Mouse (Mus musculus) forebrain, embryonic 12.5 days (tissue): ENCODE results near the gene Gnb4. TPM values are rescaled to one million over a fixed set of nuclear protein-coding genes. Genes with fewer than 3 reads are reported as not detected.

ENCODE experiments used
- ATAC-seq: fragments of 200-750 bp; cut with Nextera tagmentation; 2 replicates; pipeline ENCODE4 v1.8.0; 2017; ENCODE audit warnings: moderate TSS enrichment; ENCODE audit not compliant: low FRiP score
- H3K27ac ChIP-seq: fragments of 300-500 bp; sonication (generic); 2 replicates; pipeline ENCODE4 v1.5.1; 2016; ENCODE audit warnings: mild to moderate bottlenecking
- H3K27me3 ChIP-seq: fragments of 300-500 bp; sonication (generic); 2 replicates; pipeline ENCODE4 v1.6.1; 2016; ENCODE audit warnings: mild to moderate bottlenecking
- H3K36me3 ChIP-seq: fragments of 300-500 bp; sonication (generic); replicated peaks from 2 replicates; pipeline ENCODE4 v1.6.1; 2016; ENCODE audit warnings: mild to moderate bottlenecking
- H3K4me1 ChIP-seq: fragments of 300-500 bp; sonication (generic); 2 replicates; pipeline ENCODE4 v1.6.1; 2016
- H3K4me2 ChIP-seq: fragments of 300-500 bp; sonication (generic); 2 replicates; pipeline ENCODE4 v1.6.1; 2016; ENCODE audit warnings: mild to moderate bottlenecking, moderate library complexity
- H3K4me3 ChIP-seq: fragments of 300-500 bp; sonication (generic); replicated peaks from 2 replicates; pipeline ENCODE4 v1.5.1; 2016; ENCODE audit warnings: mild to moderate bottlenecking
- H3K9ac ChIP-seq: fragments of 300-500 bp; sonication (generic); 2 replicates; pipeline ENCODE4 v1.6.1; 2016; ENCODE audit warnings: mild to moderate bottlenecking
- H3K9me3 ChIP-seq: fragments of 300-500 bp; sonication (generic); 2 replicates; pipeline ENCODE4 v1.6.1; 2016
- WGBS: fragments of 180-500 bp; shearing (Covaris S2); methylation state at CpG from one replicate; pipeline ENCODE4 v1.1.7; 2016; 5-methylcytosine and 5-hydroxymethylcytosine counted together
- polyA plus RNA-seq: library from polyadenylated mRNA; unstranded; fragments of >200 nt; fragmentation: Nextera tagmentation; extraction: Ambion mirVana; gene quantifications from 2 replicates; pipeline ENCODE4 v1.2.1, GENCODE M21; 2016

Gnb4 gene
- polyA plus RNA-seq, 1 experiment from 2014 or later, result 40.5 TPM

DNA sequence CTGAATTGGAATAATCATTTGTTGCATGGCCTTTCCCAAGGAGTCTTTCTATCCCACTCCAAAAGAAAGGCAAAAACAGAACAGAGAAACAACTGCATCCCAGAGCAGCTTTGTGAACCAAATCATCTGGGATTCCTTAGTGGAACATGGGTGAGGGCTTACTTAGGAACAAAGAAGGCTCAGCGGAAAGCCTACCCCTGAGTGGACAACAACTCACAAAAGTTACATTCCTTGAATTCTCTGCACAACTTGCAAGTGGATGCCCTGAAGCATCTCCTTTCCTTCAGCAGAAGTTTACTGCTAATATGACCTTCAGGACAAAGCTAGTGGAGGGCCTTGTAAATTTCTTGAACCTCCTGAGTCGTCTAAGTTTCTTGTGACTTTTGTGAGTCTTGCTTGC is 28.4 kb upstream of the Gnb4 start:
- Histone ChIP-seq H3K27ac (no peak overlapping the region), H3K9me3 (no peaks in the 10 kb centered on the region), H3K4me2 (no peak overlapping the region), H3K36me3 (no peaks in the 10 kb centered on the region), H3K9ac (no peak overlapping the region), H3K4me3 (no peak overlapping the region), H3K4me1 (no peaks in the 10 kb centered on the region), H3K27me3 (no peaks in the 10 kb centered on the region)
- WGBS, result 80% methylated on average over 2 of the region's 2 CpGs
- no peak for ATAC-seq

DNA sequence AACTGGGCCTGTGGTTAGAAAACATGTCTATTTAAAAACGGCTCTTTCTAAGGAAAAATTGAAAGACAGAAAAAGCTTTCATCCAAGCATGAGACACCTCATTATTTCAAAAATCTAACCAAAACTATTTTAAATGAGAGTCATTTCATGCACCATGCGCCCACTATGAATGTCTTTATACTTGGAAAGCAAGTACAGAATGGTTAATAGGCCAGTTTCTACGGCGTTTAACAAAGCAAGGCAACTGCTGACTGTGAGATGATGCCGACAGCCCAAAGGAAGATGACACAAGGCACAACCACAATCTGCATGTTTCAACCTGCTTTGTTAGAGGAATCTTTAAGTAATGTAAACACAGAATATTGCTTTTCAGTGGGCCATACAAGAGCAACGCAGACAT is 25.7 kb upstream of the Gnb4 start:
- no peak overlapping the region for H3K4me3 ChIP-seq

DNA sequence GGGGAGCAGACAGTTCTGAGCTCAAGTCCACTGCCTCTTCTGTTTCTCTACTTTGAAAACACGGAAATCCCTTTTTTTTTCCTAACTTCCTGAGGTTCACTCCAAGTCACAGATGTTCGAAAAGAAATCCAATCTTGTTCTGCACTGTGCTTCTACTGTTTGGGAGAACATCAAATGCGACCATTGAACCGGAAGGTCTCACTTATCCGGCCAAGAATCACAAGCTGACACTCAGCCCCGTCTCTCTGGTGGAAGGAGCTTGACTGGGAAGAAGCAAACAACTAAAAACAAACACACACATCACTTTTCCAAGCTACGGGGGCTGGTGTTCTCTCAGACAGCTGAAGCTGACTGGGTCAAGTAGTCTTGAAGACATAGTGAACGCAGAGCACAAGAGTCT is 21.9 kb upstream of the Gnb4 start:
- H3K4me1 ChIP-seq, result no peaks in the 10 kb centered on the region
- no peaks in the 10 kb centered on the region for H3K9me3 ChIP-seq
- 72% methylated on average over 8 of the region's 8 CpGs for WGBS
- no peak overlapping the region for H3K4me2 ChIP-seq
- no peak overlapping the region for H3K9ac ChIP-seq
- H3K36me3 ChIP-seq, result no peaks in the 10 kb centered on the region
- H3K27me3 ChIP-seq, result no peaks in the 10 kb centered on the region
- ATAC-seq, result no peak
- H3K4me3 ChIP-seq, result no peak overlapping the region
- H3K27ac ChIP-seq, result no peak overlapping the region

More for the DNA sequence above, 25.7 kb upstream of the Gnb4 start:
- WGBS, result 79% methylated on average over 6 of the region's 6 CpGs
- no peak overlapping the region for H3K4me2 ChIP-seq
- H3K27me3 ChIP-seq, result no peaks in the 10 kb centered on the region
- H3K9ac ChIP-seq, result no peak overlapping the region
- no peaks in the 10 kb centered on the region for H3K36me3 ChIP-seq
- H3K9me3 ChIP-seq, result no peaks in the 10 kb centered on the region
- ATAC-seq, result no peak
- no peak overlapping the region for H3K27ac ChIP-seq
- no peaks in the 10 kb centered on the region for H3K4me1 ChIP-seq

DNA sequence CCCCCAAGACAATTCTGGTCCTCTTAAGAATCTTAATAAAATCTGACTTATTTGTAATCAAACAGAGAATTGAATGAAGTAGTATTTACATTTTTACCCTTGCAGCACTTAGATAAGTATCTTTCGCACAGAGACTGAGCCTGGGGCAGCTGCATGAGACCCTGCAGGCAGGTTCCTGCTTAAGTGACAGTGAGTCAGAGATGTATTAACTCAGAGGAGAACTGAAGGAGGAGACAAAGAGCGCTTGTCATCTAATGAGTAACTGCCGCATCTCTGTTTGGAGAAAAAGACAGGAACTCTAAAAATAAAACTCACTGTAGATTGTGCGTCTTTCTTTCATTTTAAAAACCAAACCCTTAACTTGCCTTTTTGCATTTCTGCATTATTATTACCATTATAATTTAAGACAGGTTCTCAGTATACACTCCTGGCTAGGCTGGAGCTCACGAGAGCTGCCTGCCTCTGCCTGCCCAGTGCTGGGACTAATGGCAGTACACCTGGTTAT is 16.4 kb upstream of the Gnb4 start:
- no peak overlapping the region for H3K4me3 ChIP-seq
- no peaks in the 10 kb centered on the region for H3K4me1 ChIP-seq
- no peak overlapping the region for H3K9ac ChIP-seq
- ATAC-seq, result no peak
- no peak overlapping the region for H3K27ac ChIP-seq
- no peaks in the 10 kb centered on the region for H3K27me3 ChIP-seq
- WGBS, result 86% methylated on average over 5 of the region's 5 CpGs
- H3K36me3 ChIP-seq, result no peaks in the 10 kb centered on the region
- no peak overlapping the region for H3K4me2 ChIP-seq
- H3K9me3 ChIP-seq, result no peaks in the 10 kb centered on the region

DNA sequence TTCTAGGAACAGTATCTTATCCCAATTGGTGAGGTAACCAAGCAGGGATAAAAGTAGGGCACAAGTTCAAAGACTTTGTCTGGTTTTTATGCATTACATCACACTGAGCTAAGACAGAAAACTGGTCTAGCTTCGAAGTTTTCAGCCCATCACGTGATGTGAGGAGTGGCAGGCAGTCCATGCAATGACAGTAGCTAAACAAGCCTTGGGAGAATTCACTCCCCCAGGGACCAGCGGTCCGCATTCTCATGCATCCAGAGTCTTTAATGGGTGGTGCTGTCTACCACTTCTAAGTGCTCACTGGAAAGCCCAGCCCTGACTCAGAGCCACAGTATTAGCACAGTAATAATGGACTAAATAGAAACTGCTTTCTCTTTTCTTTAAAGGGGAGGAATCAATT is 13.8 kb upstream of the Gnb4 start:
- no peak for ATAC-seq
- Histone ChIP-seq H3K27me3 (no peaks in the 10 kb centered on the region), H3K27ac (no peak overlapping the region), H3K4me3 (no peak overlapping the region), H3K9ac (no peak overlapping the region), H3K36me3 (no peaks in the 10 kb centered on the region), H3K9me3 (no peaks in the 10 kb centered on the region), H3K4me1 (no peaks in the 10 kb centered on the region), H3K4me2 (no peak overlapping the region)
- WGBS, result 69% methylated on average over 4 of the region's 4 CpGs

DNA sequence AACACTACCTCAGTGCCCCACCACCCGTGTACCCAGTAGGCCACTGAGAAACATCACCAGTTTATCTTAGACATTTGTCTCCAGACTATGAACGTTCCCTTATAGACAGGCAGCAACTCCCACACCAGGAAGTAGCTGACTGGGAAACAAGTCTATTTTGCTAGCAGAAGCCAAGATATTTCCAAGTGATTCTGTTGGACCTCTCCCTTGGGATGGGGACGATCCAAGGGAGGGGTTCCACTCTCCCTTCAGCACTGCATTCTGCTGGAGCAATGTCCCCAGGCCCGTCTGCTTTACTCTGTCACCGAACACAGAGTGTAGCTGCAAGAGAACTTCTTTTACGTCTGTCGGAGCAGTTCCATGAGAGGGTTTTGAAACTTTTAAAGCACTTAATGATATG is 11.8 kb upstream of the Gnb4 start:
- Histone ChIP-seq H3K4me1 (no peaks in the 10 kb centered on the region), H3K27me3 (no peaks in the 10 kb centered on the region), H3K36me3 (no peaks in the 10 kb centered on the region), H3K4me2 (no peak overlapping the region), H3K4me3 (no peak overlapping the region), H3K9me3 (no peaks in the 10 kb centered on the region), H3K9ac (no peak overlapping the region), H3K27ac (no peak overlapping the region)
- ATAC-seq, result no peak
- WGBS, result 88% methylated on average over 7 of the region's 7 CpGs

DNA sequence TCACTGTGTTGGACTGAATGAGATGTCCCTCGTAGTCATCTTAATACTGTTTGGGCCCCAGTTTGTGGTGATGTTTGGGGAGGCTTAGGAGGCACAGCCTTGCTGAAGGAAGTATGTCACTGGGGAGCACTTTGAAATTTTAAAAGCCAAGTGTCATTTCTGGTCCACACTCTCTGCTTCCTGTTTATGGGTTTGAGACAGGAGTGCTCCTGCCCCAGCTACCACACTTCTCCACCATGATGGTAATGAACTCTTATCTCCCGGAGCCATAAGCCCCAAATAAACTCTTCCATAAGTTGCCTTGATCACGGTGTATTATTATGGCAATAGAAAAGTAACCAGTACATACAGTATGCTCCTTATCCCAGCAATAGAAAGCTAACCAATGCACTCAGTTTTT is 5.7 kb upstream of the Gnb4 start:
- H3K4me1 ChIP-seq, result 0 out of 2 replicates have a peak, but pooled peaks cover 4% of the 10 kb centered on the region
- no peak overlapping the region for H3K27ac ChIP-seq
- H3K9ac ChIP-seq, result no peak overlapping the region
- H3K9me3 ChIP-seq, result no peaks in the 10 kb centered on the region
- ATAC-seq, result no peak
- 91% methylated on average over 3 of the region's 3 CpGs for WGBS
- no peak overlapping the region for H3K4me2 ChIP-seq
- no peak overlapping the region for H3K4me3 ChIP-seq
- H3K27me3 ChIP-seq, result 0 out of 2 replicates have a peak, but pooled peaks cover 5% of the 10 kb centered on the region
- H3K36me3 ChIP-seq, result no peaks in the 10 kb centered on the region

DNA sequence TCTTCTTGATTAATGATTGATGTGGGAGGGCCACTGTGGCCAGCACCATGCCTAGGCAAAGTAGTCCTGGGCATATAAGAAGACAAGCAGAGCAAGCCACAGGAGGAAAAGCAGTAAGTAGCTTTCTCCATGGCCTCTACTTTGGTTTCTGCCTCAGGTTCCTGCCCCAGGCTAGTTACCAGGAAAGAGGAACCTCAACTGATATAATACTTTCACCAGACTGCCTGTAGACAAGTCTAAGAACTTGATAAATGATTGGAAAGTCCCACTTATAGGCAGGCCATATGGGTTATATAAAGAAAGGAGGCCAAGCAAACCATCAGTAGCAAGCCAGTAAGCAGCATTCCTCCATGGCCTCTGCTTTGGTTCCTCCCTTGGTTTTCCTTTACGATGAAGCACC is 5.3 kb upstream of the Gnb4 start:
- no peak overlapping the region for H3K4me3 ChIP-seq
- 93% methylated on average over 1 of the region's 1 CpGs for whole genome bisulfite sequencing
- no peaks in the 10 kb centered on the region for H3K9me3 ChIP-seq
- H3K36me3 ChIP-seq, result no peaks in the 10 kb centered on the region
- no peak overlapping the region for H3K4me2 ChIP-seq
- ATAC-seq, result no peak
- H3K4me1 ChIP-seq, result 0 out of 2 replicates have a peak, but pooled peaks cover 6% of the 10 kb centered on the region
- 0 out of 2 replicates have a peak, but pooled peaks cover 5% of the 10 kb centered on the region for H3K27me3 ChIP-seq
- H3K9ac ChIP-seq, result no peak overlapping the region
- no peak overlapping the region for H3K27ac ChIP-seq

DNA sequence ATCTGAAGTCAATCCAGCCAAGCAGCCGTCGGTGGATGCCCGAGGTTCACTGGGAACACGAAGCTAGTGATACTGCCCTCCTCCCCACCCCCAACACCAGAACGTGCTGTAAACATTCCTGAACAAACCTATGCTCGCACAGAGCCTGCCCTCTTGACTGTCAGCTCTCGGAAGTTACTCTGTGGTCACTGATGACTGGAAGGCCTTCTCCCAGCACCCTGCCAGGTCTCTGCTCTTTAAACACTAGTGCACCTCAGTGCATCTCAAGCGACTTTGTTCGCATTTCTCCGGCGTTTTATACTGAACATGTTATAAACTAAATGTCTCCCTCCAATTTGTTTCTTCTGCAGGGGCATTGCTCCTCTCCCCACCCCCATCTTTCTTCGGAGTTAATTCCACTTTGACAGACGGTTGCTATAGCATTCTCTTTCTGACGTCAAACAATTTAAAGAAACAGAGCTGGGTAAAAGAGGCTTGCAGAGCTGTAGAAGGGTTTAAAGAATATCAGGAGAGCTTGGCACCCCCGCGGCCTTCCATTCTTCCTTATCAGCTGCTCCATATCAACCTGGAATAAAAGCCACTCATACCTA is 763 bp upstream of the Gnb4 start:
- H3K27me3 ChIP-seq, result 0 out of 2 replicates have a peak, but pooled peaks cover 5% of the 10 kb centered on the region
- H3K27ac ChIP-seq, result no peak overlapping the region
- WGBS, result 19% methylated on average over 16 of the region's 16 CpGs
- H3K36me3 ChIP-seq, result no peaks in the 10 kb centered on the region
- peak overlapping the region; percentile 65; the same call in 1 of the 2 replicates for H3K9ac ChIP-seq
- H3K4me1 ChIP-seq, result 0 out of 2 replicates have a peak, but pooled peaks cover 6% of the 10 kb centered on the region
- H3K4me3 ChIP-seq, result peak overlapping the region; percentile 75
- no peaks in the 10 kb centered on the region for H3K9me3 ChIP-seq
- peak overlapping the region; percentile 60 for H3K4me2 ChIP-seq
- peak; percentile 48 for ATAC-seq

DNA sequence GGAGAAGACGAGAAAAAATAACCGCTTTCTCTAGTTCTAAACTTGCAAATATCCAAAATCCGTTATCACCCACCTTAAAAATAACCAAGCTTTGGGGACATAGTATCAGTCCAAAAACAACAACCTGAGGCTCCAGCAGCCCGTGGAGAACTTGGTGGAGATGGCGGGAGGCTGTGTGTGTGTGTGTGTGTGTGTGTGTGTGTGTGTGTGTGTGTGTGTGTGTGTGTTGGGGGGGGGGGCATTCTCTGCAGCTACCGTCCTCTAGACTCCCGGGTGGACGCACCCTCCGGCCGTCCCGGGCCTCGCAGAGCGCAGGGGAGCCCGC is 417 bp downstream of the Gnb4 start:
- peak overlapping the region; percentile 75 for H3K4me3 ChIP-seq
- H3K27ac ChIP-seq, result no peak overlapping the region
- H3K4me1 ChIP-seq, result 0 out of 2 replicates have a peak, but pooled peaks cover 6% of the 10 kb centered on the region
- H3K9me3 ChIP-seq, result no peaks in the 10 kb centered on the region
- 0 out of 2 replicates have a peak, but pooled peaks cover 5% of the 10 kb centered on the region for H3K27me3 ChIP-seq
- WGBS, result 23% methylated on average over 5 of the region's 14 CpGs
- no peak for ATAC-seq
- H3K36me3 ChIP-seq, result no peaks in the 10 kb centered on the region
- H3K4me2 ChIP-seq, result peak overlapping the region; percentile 60
- peak overlapping the region; percentile 65 for H3K9ac ChIP-seq

DNA sequence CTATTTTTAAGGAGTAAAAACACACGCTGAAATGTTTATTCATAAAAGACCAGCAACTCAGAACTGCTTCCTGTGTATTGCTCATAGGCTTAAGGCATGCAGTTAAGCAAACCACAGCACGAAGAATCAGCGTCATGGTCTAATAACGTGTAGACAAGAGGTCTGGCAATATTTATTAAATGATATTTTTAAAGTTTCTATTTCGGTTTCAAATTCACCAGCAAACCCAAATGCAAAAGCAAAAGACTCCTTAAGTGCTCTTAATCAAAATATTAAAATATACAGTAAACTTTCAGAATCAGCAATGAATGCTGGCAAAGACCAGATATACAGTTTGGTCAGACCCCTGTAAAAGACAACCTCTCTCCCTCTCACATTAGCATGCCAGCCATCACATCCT is 1.0 kb downstream of the Gnb4 start:
- 82% methylated on average over 5 of the region's 5 CpGs for WGBS
- no peak for ATAC-seq

DNA sequence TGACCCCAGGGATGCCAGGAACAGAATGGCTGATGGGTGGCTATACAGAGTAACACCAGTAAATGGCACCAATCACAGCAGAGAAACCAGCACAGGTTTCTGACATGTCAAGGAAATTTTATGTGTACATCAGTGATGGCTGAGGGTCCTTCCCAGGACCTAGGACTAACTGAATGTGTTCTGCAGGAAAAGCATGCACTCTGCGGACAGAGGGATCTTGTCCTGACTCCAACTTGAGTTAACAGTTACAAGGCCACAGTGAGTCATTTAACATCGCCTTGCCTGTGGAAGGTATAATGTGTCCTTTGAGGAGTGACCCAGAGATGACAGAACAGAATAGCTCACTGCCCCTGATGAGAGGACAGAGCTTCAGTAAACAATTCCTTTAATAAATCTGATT is 1.6 kb downstream of the Gnb4 start:
- Histone ChIP-seq H3K4me2 (no peak overlapping the region), H3K9ac (no peak overlapping the region), H3K27ac (no peak overlapping the region), H3K9me3 (no peaks in the 10 kb centered on the region), H3K4me3 (no peak overlapping the region), H3K4me1 (0 out of 2 replicates have a peak, but pooled peaks cover 6% of the 10 kb centered on the region), H3K27me3 (0 out of 2 replicates have a peak, but pooled peaks cover 5% of the 10 kb centered on the region), H3K36me3 (no peaks in the 10 kb centered on the region)
- 90% methylated on average over 2 of the region's 2 CpGs for WGBS
- no peak for ATAC-seq

More for the DNA sequence above, 1.0 kb downstream of the Gnb4 start:
- Histone ChIP-seq H3K9ac (0 out of 2 replicates have a peak overlapping the region, but pooled peaks have one; percentile 65), H3K4me1 (0 out of 2 replicates have a peak, but pooled peaks cover 6% of the 10 kb centered on the region), H3K27ac (no peak overlapping the region), H3K9me3 (no peaks in the 10 kb centered on the region), H3K4me2 (peak overlapping the region; percentile 60), H3K36me3 (no peaks in the 10 kb centered on the region), H3K4me3 (peak overlapping the region; percentile 75), H3K27me3 (0 out of 2 replicates have a peak, but pooled peaks cover 5% of the 10 kb centered on the region)

DNA sequence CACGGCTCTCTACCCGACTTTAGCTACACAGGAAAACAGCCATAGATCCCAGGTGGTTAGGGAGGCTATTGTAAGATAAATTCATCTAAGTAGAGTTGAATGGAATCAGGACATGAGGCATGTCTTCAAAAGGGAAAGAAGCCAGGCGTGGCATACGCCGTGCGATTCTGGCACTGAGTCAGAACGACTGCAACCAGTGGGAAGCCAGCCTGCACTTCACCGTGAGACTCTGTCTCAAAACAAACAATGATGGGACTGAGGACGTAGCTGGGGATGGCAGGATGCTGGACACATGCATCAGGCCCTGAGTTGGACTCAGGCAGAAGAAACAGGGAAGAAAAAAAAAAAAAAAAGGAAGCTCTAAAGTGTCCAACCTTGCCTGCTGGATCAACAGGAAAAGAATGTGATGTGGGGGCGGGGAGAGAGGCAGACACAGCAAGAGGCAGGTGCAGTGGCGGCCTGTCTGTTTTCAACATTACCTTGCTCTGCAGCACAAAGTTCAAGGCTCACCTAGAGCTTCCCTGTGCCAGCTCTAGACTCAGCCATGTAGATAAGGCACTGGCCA is 4.7 kb downstream of the Gnb4 start:
- H3K36me3 ChIP-seq, result no peaks in the 10 kb centered on the region
- H3K4me2 ChIP-seq, result no peak overlapping the region
- H3K4me3 ChIP-seq, result no peak overlapping the region
- 85% methylated on average over 11 of the region's 11 CpGs for WGBS
- ATAC-seq, result no peak
- H3K9me3 ChIP-seq, result no peaks in the 10 kb centered on the region
- no peaks in the 10 kb centered on the region for H3K4me1 ChIP-seq
- no peak overlapping the region for H3K27ac ChIP-seq
- H3K27me3 ChIP-seq, result no peaks in the 10 kb centered on the region
- H3K9ac ChIP-seq, result no peak overlapping the region
